Mouse (Mus musculus) c-Kit-negative CD71-positive TER-119-positive erythroid progenitor cells, embryonic 14.5 days (primary cell): Measurements from ENCODE around the gene Pnpla7.

Source experiments
- DNase-seq: peaks from one replicate; pipeline ENCODE4 v3.0.0-alpha.2; 2013; ENCODE audit warnings: low read depth, low spot score

Gene Pnpla7

DNA sequence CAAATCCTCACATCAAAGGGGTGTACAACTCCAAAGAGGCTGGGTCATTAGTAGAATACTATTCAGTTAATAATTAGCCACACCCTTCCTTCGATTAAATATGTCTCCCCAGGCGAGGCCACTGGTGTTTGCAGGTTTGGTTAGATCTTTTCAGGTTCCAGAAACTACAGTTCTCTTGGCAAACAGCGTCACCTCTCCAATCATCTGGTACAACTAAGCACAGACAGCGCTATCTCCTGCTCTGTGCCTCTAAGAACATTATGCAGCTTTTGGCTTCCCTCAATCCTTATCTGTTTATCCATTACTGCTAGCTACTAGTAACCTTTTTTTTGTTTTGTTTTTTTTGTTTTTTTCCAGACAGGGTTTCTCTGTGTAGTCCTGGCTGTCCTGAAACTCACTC, 93.7 kb downstream of the Pnpla7 start:
- DNase-seq: no peak

DNA sequence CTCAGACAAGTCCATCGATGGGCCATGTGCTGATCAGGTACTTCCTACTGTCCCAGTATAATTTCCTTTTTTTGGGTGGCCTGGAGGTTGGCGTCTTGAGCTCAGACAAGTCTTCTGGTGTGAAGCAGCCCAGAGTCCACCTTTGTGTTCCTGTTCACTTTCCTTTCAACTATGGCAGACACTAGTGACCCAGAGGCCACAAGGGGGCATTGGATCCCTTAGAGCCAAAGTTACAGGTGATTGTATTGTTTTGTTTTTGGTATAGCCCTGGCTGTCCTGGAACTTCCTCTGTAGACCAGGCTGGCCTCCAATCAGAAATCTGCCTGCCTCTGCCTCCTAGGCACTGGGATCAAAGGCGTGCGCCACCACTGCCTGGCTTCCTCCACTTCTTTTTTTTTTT, 96.6 kb downstream of the Pnpla7 start:
- DNase-seq: no peak

DNA sequence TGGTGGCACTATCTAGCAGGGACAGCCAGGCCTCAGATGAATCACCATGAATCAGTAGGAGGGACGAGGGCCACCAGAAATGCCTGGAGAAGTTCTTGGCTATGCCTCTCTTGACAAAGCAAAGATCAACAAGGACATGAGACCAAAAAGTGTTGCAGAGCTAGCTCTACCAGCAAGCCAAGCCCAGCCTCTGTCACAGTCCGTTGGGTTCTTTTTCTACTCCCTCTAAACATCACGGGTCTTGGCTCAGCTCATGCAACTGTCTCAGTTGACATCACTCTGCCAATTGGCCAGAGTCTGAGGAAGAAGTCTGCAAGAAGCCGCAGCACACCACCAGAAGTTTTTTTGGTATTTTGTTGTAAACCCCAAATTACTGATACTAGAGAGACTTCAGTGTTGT, 99.7 kb downstream of the Pnpla7 start:
- no peak for DNase-seq

DNA sequence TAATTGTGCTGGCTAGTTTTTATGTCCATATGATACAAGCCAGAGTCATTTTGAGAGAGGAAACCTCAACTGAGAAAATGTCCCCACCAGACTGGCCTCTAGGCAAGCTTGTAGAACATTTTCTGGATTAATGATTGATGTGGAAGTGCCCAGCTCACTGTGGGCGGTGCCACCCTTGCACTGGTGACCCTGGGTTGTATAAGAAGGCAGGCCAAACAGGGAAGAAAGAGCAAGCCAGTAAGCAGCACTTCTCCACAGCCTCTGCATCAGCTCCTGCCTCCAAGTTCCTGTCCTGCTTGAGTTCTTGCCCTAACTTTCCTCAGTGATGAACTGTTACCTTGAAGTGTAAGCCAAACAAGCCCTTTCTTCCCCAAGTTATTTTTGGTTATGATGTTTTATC, 103.1 kb downstream of the Pnpla7 start:
- no peak for DNase-seq

DNA sequence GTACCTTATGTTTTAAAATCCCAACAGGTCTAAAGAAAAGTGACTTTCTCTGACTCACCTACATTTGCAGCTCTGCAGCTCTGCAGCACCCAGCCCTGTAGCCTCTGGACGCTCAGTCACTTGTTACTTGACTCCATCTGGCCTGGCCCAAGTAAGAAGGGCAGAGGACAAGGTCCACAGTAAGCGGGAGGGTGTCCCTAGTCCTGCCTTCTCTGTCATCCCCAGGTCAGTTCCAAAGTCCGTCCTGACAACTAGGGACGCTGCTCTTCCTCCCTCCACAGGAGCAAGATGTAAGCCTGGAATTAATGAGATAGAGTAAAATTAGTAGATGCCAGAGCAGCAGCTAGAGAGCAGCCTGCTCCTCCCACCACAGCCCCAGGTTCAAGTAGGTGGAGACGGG, 104.2 kb downstream of the Pnpla7 start, which contains the start of gene Entpd8:
Gene Entpd8 (plus strand): TSS at position 229 of the 400 bp plus-strand sequence.
- DNase-seq: no peak

DNA sequence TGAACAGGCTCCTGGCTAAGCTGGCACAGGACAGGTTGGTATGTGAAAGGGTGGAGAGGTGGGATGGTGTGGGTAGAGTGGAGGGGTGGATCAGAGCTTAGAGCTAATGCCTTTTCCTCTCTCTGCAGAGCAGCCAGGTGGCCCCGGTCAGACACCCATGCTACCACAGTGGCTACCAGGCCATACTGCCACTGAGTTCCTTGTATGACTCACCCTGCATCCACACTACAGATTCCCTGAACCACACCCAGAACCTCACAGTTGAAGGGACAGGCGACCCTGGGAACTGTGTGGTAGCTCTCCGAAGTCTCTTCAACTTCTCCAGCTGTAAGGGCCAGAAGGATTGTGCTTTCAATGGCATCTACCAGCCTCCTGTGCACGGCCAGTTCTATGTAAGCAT, 107.9 kb downstream of the Pnpla7 start:
- no peak for DNase-seq

DNA sequence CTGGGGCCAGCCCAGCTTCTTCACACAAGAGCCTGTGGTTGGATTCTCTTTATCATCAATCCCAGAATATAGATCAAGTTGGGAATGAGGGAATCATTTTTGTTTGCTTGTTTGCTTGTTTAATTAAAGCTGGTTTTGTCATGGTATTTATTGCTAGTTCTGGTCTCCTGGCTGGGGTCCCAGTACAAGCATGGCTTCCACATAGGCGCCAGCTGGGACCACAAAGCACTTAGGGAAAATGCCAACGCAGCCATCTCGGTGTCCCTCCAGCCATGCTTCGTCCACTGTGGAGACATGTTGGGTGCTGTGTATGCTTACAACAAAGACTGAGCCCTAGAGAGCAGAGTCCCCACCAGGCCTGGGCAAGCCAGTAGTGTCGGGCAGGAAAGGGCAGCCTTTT, 109.7 kb downstream of the Pnpla7 start:
- DNase-seq: no peak

DNA sequence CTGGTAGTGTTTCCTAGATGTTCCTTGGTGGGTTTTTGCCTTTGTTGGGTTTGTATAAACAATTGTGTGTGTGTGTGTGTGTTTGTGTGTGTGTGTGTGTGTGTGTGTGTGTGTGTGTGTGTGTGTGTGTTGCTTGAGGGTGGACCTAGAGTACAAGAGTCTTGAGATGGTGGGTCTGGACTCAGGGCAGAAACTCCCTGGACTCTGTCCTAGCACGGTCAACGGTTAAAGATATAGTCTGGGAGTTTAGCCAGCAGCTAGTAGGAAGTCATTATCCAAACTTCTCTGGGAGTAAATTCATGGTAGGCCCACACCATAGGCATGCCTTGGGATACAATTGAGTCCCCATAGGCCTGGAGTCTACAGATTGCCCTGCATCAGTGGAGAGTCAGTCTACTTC, 112.0 kb downstream of the Pnpla7 start:
- no peak for DNase-seq

DNA sequence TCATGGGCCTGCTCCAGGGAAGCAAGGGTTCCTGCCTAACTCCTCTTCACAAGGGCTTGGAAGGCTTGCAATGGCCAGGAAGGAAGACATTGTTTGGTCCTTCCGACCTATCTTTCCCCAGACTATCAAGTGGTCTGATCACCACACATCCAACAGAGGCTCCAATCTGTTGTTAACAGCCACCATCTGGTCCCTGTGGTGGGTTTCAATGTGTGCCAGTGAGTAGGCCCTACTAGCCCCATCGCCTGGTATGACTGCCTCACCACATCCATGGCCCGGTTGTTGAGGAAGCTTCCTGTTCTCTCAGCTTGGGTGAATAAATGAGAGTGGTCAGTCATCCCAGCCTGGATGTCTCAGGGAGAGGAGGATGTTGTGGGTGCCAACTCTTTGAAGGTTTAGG, 112.8 kb downstream of the Pnpla7 start:
- DNase-seq: no peak

DNA sequence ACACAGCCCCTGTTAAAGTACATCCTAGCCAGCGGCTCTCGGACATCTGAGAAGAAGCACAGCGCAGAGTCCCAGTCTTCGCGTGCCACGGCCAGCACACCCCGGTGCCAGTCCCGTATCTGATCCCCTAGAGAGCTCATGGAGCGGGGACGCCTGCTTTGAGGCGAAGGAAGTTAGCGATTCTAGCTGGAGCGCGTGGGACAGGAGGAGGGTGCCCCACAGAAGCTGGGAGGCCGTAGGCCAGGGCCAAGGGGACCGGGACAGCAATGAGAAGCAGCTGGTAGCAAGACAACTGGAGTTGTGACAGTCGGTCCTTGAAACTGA, 118.9 kb downstream of the Pnpla7 start:
- no peak for DNase-seq

DNA sequence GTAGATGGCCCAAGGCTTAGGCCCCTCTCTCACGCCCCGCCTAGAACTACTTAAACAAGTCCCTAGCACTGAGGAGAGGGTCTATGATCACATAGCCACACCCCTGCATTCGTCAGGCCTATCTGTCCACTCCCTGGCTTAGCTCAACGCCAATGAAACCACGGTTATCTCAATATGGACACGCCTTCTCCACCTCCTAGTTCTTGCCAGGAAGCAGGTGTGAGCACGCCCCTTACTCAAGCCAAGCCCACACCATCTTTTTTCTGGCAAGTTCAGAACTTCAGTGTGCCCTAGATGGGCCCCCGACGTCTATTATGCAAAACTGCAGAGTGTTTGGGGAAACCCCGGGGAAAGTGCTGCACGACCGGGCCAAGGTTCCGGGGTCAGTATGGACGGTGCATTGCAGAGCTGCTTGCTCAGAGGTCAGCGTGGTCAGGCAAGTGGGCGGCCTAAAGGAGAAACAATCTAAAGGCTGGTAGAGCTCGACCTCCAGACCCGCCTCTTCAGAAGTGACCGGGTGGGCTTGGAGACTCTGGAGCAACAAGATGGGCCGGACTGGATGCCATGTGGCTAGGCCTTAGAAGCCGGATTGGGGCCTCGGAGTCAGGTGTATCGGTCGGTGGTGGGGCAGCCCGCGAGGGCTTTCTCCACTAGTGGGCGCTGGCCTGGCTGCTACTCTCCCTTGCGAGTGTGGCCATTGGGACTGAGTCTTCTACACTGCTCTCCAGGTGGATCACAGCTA, 119.4 kb downstream of the Pnpla7 start, which contains the start of gene Noxa1:
Gene Noxa1 (minus strand): TSS at position 41 of the 742 bp plus-strand sequence.
- DNase-seq: no peak

DNA sequence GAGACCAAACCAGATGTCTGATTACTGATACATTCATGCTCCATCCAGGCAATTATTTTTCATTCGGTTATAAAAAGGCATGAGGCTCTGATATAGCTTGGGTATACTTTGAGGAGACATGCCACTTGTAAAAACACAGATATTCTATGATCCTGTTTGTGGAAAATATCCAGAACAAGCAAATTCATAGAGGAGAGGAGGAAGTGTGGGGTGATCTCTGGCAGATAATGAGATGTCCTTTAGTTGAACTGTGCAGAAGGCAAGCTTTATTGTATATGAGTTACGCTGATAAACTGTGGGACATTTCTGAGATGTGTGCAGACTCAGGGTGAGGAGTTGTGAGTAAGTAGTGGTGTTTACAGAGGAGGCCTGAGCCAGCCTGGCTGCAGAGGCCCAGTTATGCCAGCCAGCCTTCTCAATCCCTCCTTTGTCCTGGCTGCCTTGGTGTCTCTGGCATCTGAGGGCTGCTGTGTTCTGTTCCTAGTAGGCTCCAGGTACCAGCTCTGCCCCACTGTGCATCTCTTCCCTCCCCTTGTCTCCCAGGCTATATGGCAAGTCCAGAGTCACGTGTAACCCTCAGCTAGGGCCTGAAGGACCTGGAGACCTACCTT, 122.3 kb downstream of the Pnpla7 start:
- DNase-seq: no peak

DNA sequence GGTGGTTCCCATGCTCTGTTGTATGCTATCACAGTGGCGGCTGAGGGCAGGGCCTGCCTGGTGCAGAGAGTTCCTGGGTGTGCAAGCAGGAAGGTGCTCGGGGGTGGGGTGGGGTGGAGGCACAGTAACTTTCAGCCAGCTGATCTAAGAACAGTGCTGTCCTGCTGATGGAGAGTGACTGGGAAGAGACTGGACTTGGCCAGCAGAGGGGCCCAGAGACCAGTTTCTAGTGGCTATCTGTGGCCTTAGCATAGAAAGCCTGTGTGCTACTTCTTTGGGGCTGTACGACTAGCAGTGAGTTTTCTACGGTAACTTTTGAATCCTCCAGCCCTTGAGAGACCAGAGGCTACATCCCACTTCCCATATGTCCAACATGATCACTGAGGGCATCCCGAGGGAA, 123.1 kb downstream of the Pnpla7 start:
- DNase-seq: no peak

DNA sequence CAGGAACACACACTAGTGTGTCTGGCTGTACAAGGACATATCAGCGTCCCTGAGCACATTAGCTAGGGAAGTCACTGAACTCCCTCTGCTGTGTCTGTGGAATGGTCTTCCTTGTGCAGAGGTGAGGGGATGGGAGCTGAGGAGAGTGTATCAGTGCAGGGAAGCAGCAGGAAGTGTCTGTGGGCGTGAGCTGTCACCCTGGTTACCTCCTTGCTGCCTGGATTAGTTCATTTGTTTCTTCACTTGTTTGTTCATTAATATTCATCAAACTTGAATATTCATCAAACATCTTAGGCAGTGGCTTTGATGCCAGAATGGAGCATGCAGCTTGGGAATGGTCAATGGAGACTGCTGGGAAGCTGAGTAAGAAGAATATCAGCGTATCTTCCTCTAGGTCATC, 123.9 kb downstream of the Pnpla7 start:
- no peak for DNase-seq
